Mouse (Mus musculus): ENCODE data around the gene Dcun1d4.

The Dcun1d4 gene

DNA sequence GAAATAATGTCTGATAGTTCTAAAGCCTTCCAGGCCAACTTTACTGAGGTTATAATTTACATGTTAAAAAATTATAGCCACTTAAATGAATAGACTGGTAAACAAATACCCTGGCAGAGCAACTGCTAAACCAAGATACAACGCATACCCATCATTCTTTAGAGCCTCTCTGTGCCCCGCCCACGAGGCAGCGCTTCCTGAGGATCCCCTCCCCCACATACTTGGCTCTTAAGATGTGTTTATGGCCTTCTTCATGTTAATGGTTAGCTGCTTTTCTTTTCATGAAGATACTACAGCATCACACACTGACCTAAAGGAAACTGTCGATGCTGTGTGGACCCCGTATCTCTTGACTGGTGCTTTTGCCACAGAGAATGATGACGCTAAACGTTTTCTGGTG, 17.8 kb downstream of the Dcun1d4 start:
- no peak for DNase-seq (ENCODE audit: low spot score in 2 of 2)

DNA sequence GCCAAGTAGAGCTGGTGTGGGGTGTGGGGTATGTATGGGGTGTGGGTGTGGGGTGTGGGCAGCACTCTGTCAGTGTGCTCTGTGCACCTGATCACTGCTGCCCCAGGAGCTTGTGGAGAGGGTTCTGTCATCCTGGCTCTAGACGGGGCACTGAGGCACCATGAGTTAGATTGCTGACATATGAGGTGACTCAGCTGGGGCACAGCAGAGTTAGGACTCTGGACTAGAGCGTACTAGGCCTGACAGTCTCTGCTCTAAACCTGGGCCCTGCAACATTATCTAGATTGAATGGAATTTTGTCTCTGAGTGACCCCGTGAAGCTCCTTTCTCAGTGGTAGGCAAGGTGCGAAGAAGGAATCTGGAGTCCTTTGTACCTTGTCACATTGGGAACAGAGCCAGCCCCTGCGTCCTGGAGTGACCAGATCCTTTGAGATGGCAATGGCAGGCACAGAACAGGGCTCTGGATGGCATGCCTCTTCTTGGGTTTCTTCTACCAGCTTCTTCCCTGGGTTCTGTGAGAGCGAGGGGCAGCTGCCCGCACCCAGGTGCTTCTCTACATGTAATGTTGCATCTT, 20.2 kb downstream of the Dcun1d4 start:
- DNase-seq (ENCODE audit: low spot score in 2 of 2) = no peak

DNA sequence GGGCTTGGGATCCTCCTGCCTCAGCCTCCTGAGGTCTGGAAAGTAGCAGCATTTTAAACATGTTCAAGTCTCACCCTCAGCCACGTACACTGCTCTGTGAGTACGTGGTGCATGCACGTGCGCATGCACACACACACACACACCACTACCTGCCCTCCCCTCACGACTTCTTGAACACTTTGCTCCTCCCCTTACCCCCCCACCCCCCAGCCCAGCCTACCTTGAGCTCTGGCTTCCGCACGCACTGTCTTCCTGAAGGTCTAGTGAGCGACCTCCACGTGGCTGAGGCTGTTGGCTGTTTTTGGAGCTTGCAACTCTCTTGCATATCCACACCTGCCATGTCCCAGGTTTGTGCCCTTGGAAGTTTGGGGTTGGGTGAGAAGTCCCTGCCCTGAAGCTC, 21.6 kb downstream of the Dcun1d4 start:
- DNase-seq (ENCODE audit: low spot score in 2 of 2) = no peak

DNA sequence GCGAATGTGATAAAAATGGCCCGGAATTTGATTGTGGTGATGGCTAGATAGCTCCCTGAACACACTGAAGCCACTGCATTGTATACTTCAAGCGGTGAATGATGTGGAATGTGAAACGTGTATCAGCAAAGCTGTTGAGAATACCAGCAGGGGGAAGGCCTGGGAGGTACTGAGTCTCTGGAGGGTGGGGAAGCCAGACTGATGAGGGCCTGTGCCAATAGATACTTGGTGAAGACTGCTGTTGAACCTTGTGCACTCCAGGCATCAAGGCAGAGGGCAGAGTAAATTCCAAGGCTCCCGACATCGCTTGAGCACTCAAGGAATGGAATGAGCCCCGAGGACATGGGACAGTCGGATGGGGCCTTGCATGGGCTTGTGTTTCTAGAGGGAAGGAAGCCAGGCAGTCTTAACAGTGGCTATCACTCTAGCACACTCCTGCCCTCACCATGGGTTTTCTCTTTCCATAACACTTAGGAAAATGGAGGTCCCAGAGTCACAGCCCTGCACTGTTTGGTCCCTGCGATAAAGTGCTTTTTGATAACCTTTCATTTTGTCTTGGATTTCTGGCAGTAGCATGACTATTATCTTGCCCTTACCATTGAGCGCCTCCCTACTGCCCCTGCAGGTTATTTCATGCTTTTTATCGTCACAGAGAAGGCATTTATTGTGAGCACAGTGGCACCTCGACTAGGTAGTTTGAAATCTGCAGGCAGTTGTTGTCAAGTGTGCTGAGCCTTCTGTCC, 22.4 kb downstream of the Dcun1d4 start:
- no peak for DNase-seq (ENCODE audit: low spot score in 2 of 2)

DNA sequence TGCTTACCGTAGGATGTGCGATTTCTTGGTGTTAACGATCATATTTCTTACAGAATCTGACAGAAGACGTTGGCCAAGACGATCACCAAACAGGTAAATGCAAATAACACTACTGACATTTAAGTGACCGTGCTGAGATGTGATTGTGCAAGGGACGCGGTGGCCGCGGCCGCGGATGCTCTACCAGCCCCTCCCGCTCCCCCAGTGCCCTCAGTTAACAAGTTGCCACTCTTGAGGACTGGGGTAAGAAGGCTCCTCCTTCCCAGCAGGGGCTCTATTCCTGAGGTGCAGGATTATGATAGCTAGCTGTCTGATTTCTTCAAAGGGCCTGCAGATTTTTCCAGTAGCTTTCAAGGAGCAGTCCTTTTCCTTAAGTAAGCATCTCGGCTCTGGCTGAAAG, 30.3 kb downstream of the Dcun1d4 start:
- no peak for DNase-seq (ENCODE audit: low spot score in 2 of 2)

DNA sequence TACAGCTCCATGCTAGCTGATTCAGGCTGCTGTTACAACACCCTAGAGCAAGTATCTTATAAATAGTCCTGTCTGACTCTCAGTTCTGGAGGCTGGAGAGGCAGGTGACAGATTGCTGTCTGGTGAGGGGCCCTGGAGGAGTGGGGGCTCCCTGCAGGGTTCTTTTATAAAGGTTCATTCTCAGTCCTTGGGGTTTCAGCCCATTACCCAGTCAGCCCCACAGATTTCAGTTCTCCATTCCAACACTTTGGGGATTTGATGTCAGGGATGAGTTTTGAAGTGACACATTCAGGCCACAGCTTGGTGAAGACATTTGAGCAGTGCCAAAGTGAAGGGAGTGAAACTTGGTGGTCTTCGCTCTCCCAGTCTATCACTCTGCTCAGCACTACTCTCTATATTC, 31.4 kb downstream of the Dcun1d4 start:
- no peak for DNase-seq (ENCODE audit: low spot score in 2 of 2)

DNA sequence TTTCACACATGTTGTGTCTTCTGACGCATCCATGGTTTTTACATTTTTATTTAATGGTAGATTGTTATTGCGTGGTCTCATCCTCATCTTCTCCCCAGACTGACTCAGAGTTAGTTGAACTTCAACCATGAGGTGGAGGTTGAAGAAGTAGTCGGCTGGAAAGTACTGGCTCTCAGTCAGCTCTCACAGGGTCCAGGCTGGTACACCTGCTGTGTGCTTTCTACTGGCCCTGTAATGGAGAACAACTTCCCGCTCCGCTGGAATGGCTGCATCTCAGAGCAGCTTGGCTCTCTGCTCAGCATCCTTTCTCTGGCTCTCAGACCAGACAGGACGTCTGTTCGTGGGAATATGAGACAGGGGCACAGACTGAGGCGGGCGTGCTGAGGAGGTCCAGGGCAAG, 31.9 kb downstream of the Dcun1d4 start:
- DNase-seq (ENCODE audit: low spot score in 2 of 2) = no peak

DNA sequence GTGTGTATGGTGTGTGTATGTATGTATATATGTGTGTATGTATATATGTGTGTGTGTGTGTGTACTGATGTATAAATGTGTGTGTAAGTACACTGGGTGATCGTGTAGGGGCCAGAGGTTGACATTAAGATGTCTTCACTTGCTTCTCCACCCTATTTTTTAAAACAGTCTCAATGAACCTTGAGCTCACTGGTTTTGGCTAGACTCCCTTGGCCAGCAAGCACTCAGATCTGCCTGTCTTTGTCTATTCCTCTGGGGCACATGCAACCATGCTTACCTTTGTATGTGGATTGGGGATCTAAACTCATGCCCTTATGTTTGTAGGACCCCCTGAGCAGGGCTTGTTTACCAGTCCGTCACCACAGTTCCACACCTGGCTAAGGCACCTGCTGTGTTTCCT, 33.4 kb downstream of the Dcun1d4 start:
- no peak for DNase-seq (ENCODE audit: low spot score in 2 of 2)

DNA sequence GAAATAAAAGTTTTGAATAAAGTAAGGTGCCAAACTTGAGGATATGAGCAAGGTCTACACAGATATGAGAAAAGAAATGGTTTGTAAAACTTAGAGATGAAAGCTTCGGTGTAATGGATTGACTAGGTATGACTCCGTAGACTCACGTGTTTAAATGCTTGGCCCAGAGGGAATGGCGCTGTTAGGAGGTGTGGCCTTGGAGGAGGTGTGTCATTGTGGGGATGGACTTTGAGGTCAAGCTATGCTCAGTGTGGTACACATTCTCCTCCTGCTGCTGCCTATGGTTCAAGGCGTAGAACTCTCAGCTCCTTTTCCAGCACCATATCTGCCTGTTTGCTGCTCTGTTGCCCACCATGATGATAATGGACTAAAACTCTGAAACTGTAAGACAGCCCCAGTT, 36.5 kb downstream of the Dcun1d4 start:
- no peak for DNase-seq (ENCODE audit: low spot score in 2 of 2)

DNA sequence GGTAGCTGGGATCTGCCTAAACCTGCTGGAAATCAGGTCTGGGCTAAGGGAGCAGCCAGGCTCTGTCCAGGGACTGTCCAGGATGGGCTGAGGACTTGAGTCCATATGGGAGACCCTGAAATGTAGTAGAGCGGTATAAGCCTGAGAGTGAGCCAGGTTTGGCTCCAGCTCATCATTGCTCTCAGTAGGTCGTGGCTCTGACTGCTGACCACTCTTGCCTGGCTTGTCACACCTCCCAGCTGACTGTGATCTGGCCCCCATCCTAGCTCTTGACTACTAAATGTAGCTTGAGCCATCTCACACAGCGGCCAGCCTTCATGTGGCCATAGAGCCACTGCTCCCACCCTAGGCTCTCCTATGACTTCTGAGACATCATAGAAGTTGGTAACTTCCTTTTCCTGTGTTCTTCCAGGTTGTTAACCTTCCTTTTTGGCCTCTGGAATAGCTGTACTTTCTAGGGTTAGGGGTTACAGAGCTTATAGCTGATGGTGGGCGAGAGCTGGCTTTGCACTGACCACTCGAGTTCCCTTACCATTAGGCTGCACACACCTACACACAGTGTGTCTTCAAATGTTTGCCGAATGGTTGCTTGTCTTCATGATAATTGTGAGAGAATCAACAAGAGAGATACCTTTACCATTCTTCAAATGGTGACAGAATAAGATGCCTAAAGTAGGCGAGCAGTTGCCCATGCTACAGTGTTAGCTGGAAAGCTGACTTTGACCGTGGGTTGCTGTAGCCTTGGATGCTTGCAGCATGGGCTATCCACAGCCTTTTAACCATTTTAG, 37.8 kb downstream of the Dcun1d4 start:
- DNase-seq (ENCODE audit: low spot score in 2 of 2) = no peak

DNA sequence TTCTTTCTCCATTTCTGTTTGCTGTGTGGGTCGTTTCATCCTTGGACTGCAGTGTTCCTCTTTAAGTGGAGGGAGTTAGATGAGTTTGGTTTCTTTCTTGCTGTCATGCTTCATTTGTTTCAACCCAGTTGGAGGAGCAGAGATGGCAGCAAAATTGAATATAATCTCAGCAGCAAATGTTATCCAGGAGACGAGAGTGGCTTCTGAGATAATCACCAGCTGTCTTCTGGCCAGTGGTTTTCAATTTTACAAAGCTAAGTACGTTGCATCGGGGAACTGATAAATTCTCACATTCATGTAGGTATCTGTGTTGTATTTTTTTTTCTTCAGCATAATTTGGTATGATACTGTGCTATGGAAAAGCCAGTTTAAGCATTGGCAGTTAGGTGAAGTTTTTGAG, 40.0 kb downstream of the Dcun1d4 start:
- no peak for DNase-seq (ENCODE audit: low spot score in 2 of 2)

DNA sequence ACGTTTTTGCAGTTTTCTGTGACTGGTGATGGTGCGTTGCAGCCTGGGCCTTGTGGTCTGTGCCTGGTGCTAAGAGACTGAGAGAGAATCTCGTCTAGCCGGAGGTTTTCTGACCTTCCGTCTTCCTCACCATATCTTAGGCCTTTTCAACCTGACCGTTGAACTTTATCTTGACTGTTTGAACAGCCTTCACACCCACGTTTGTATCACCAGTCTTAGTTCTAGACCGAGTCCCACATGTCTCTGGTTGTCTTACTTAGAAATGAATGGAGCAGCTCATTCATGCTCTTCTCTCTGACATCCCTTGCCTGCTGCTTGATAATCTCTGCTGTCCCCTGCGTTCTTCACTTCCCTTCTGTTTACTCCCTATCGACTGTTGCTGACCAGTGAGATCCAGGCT, 42.4 kb downstream of the Dcun1d4 start:
- DNase-seq (ENCODE audit: low spot score in 2 of 2) = no peak

DNA sequence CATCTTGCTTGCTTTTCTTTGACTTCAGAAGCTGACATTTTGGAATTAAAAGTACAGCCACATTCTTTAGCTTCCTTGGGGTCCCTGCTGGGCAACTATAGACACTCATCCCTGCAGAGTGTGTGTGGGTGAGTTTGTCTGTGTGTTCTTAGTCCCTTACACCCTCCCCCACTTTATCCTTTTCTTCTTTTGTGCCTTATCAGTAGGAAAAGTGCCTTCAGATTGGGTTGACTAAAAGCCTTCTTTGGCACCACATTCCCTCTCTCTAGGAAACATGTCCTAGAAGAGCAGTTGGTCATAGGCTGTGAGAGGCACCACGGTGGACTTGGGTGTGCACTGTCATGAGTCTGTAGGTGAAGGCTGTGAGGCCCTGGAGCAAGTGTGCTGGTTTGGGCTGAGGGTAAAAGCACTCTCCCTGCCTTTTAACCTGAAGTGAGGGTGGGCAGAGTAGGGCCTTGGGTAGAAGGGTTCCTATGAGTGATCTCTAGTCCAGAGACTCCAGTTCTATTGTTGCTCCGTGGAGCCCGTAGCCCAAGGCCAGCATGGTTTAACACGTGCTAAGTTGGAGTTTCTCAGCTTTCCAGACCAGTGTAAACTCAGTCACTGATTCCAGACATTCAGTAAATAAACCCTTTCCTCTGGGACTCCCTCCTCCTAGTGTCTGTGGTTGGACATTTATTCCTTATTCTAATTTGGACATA, 43.6 kb downstream of the Dcun1d4 start:
- DNase-seq (ENCODE audit: low spot score in 2 of 2) = no peak

DNA sequence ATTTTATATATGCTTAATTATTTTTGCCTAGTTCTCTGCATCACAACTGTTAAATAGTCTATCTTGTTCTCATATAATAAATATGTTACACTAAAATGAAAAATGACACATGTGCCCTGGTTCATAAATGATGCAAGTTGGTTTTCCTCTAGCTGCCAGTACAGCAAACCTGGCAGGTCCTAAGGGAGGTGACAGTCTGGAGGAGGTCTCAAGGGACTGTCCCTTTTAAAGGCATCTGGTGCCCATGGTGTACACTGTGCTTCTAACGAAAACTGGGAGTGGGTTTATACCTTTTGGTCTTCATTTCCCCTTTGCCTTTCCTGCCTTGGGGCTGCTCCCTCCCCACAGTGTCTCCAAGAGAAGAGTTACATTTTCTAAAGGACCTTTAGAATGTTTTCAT, 51.4 kb downstream of the Dcun1d4 start:
- no peak for DNase-seq (ENCODE audit: low spot score in 2 of 2)

DNA sequence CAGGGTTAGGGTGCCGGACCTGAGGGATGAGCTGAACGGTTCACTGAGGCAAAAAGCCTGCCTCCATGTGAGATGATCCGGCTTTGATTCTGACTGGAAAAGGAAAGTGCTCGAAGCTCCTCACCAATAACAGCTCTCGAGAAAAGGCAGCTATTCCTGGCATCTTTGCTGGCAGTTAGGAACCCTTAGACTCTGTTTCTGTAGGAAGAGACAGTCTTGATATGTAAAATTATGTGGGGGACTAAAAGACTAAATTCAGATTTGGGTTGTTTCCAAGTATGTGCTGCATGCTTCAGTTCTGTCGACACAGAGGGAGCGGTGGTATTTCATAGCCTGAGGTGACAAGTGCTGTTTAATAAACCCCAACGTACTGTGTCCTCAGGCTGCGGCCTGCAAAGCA, 52.1 kb downstream of the Dcun1d4 start:
- DNase-seq (ENCODE audit: low spot score in 2 of 2) = peak; percentile 40 to 65

DNA sequence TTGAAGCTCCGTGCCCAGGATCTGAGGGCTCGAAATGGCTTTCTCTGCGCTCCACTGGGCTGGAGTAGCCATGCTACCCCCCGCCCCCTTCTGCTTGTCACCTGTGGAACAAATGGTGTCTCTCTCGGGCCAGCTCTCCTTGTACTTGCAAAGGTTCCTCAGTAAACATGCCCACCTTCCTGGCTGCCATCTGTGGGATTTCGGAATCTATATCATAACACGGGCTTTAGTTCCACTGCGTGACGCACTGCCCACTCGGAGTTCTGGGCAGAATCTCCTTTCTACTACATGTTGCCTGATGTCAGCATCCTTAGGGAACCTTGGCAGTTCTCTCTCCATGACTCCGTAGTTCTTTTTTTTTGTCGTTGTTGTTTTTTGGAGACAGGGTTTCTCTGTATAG, 56.9 kb downstream of the Dcun1d4 start:
- no peak for DNase-seq (ENCODE audit: low spot score in 2 of 2)

DNA sequence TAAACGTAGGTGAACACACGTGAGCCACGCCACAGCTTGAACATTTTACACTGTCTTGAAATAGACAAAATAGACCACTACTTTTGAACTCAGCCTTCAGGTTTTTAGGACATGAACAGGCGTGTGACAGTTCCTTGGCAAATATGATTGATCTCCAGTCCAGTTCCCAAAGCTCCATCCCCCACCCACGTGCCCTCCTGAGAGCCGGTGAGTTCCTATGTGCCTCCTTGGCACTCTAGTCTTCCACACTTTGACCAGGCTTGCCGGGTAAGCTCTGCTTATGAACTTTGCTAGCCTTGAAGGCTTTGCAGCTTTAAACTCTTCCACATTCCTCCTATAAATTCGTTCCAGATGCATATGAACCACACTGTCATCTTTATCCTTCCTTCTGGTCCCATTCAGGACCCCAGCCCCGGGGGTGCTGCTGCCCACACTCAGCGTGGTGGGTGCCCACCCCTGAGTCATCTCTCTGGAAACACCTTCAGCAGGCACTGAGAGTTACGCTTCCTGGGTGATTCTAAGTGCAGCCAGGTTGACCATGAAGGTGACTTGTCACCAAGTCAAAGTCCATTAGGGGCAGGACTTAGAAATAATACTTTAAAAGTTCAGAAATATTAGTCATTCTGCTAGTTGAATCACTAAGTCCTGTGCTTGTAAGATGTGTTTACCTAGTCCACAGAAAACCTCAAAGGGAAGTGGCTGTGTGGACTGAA, 57.9 kb downstream of the Dcun1d4 start:
- no peak for DNase-seq (ENCODE audit: low spot score in 2 of 2)

DNA sequence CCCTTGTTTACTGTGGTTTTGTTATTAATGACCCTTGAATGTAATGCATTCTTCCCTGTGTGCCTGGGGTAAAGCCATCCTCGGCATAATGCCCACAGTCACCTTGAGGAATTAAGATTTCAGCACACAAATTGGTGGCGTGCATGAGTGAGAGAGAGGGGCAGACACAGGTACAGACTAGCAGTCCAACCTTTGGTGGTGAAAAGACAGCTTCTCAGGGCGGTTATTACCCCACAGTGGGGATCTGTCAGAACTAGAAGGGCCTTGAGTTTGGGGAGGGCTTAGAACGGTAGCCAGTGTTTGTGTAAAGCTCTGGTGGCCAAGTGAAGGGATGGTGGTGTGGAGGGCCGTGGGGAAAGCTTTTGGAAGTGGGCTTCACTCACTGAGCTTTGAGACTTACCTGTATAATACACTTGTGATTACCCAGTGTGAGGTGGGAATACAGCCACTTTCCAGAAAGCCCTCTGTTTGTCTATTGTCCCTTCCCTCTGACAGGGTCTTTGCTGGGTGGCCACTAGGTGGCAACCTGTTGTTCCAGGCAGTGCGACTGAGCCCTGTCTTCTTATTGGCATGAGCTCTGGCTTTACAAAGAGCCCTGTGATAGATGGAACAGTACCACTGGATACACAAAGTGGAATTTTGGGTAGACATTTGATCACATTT, 59.2 kb downstream of the Dcun1d4 start:
- DNase-seq (ENCODE audit: low spot score in 2 of 2) = peak; percentile 71

DNA sequence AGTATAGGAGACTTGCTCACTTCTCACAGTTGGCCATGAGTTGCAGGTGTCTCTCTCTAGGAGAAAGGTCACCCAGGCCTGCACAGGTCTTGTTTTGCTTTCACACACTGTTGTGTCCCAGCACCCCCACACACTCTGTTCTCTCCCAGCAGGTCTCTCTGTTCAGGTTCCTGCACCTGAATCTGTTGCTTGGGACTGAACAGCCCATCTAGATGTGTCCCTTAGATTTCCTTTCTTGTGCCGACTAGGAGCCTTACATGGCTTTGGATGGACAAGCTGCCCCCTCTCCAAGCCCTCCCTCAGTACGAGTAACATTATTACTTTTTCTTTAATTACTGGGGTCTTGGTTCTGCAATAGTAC, 59.7 kb downstream of the Dcun1d4 start:
- DNase-seq (ENCODE audit: low spot score in 2 of 2) = no peak

DNA sequence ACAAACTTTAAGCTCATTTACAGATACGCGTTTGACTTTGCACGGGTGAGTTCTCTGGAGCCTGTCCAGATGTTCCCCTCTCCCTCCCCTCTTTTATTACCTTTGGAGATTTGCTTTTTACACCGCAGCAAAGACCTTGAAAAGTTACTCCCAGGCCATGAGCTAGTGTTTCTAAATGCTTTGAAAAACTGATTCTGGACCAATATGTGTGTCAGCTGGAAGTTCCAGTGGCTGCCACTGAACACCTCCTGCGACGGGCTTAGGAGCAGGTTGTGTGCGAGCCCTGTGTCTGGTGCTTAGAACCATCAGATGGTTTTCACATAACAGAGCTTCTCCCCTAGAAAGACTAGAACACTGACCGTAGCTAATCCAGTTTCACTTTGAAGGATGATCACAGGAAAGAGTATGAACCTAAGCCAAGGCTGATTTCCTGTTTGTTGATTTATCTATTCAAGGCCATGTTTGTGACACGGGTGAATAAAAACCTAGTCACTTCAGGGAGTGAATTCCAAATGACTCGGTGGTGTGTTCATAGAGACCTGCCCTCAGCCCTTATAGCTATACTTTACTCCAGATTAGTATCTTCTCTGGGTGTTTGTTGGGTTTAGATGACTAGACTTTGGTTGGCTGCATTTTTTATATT, 63.4 kb downstream of the Dcun1d4 start:
- no peak for DNase-seq (ENCODE audit: low spot score in 2 of 2)

DNA sequence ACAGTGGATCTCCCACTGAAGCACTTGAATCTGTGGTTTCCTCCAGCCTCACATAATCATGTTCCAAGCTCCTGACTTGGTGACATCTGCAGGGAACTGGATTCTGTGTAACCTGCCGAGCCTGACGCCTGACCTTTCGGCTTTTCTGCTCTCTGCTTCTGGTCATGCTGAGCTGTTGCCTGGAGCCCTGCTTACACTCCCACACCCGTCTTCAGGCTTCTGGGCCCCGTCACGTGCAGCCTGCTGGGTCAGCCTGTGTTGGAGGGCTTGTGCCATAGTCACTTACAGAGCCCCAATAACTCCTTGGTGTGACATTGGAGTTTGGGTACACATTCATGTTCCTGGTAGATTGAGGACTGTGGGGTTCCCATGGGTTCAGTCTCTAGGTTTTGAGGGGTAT, 64.8 kb downstream of the Dcun1d4 start:
- no peak for DNase-seq (ENCODE audit: low spot score in 2 of 2)
